Mouse (Mus musculus): ENCODE measurements around the gene Pnpla1.

DNA sequence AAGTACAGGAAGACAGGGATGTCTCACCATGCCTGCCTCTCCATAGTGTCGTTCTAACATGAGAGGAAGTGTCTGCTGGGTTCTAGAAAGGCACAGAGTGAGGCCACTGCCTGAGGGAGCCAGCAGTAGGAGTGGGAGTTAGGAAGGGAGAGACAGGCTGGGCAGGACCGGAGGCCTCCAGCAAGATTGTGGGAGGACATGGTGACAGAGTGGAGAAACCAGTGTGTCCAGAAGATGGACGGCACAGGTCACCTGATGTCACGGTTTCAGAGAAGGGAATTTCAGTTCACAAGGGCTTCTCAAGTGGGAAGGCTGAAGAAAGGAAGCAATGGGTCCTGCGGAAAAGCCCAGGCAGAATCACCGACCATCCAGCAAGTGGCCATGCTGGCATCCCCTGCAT is 6.3 kb downstream of the Pnpla1 start:
- TF ChIP-seq CTCF (IDR thresholded peaks at IDR 0.05; ENCODE audit: borderline replicate concordance, extremely low read depth, insufficient read depth, insufficient read length) = no peak
- no peak for TF ChIP-seq POLR2A (IDR thresholded peaks at IDR 0.05; ENCODE audit: borderline replicate concordance, extremely low read depth, insufficient read depth, insufficient read length, poor library complexity, severe bottlenecking)

Data from brain, embryonic 14.5 days (tissue).